Comparison of ENCODE assay signal across 33 mouse cellular contexts in the genomic region with DNA sequence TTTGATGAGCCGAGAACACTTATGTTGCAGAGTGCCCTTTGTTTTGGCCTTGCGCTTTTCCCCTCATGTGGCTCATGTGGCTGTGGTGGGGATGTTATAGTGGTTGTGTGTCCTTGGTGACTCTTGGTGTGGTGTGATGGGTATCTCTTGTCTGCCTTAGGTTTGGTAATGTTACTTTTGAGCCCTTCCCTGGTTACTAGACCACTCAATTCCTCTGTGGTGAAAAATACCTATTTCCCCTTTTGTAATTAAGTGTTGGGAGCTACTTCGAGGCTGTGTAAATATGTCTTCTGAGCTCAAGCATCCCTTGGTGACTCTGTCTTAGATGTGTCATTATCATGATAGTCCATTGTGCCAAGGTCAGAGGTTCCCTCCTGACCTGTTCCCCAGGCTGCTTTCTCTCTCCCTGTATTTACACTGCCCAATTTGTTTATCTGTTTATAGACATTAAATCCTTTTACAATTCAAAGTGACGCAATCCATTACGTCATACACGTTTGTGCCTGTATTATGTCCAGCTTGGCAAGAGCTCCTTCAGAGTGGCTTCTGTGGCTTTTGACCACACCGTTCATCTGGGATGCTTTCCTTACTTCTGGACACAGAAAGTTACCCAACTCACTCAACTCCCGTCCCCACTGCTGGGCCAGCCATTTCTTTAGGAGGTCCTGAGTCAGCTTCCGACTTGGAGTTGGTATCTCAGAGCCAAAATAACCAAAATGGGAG. TPM values are rescaled to one million over a fixed set of nuclear protein-coding genes. Genes with fewer than 3 reads are reported as not detected.
DNase-seq lines count a peak whose midpoint lies in the region; ATAC-seq and TF ChIP-seq lines count a peak whose summit lies in the region.
"Had no signal": no experiment of that assay in that cellular context is flagged by ENCODE, and none has a peak within 500 bp of the region (broad histone marks: within the 10 kb centered on the region; RNA-seq: fewer than 3 reads in every experiment).

No protein-coding gene starts in this region.

- no peak for TF ChIP-seq POLR2A in liver, adult 2 months (IDR thresholded peaks at IDR 0.05; ENCODE audit: extremely low read depth, insufficient read depth, low read length)

- H3K27me3 ChIP-seq in liver, adult 2 months (ENCODE audit: control insufficient read depth, insufficient read depth, low read length): no peaks in the 10 kb centered on the region
- H3K27me3 ChIP-seq in limb, embryonic 10.5 days (ENCODE audit: low read depth, poor library complexity, severe bottlenecking): no peaks in the 10 kb centered on the region
- H3K27me3 ChIP-seq in forebrain, embryonic 16.5 days (replicated peaks; ENCODE audit: control insufficient read depth, insufficient read depth, low read length): no peaks in the 10 kb centered on the region
- H3K27me3 ChIP-seq: embryonic facial prominence, embryonic 15.5 days; forebrain, embryonic 15.5 days; hindbrain, embryonic 13.5 days; limb, embryonic 13.5 days; neural tube, embryonic 12.5 days; Patski had no signal

- H3K36me3 ChIP-seq in liver, adult 2 months (ENCODE audit: control insufficient read depth, insufficient read depth, low read length): no peaks in the 10 kb centered on the region
- peaks cover 18% of the 10 kb centered on the region for H3K36me3 ChIP-seq in limb, embryonic 10.5 days
- no peaks in the 10 kb centered on the region for H3K36me3 ChIP-seq in forebrain, embryonic 16.5 days (ENCODE audit: control insufficient read depth, insufficient read depth)
- H3K36me3 ChIP-seq: forebrain, embryonic 15.5 days; hindbrain, embryonic 13.5 days; neural tube, embryonic 12.5 days had no signal

- no peaks in the 10 kb centered on the region for H3K4me1 ChIP-seq in liver, adult 2 months (ENCODE audit: control insufficient read depth, insufficient read depth, low read length)
- peaks cover 8% of the 10 kb centered on the region for H3K4me1 ChIP-seq in limb, embryonic 10.5 days
- H3K4me1 ChIP-seq in forebrain, embryonic 16.5 days (replicated peaks; ENCODE audit: control insufficient read depth, insufficient read depth, low read length): no peaks in the 10 kb centered on the region
- H3K4me1 ChIP-seq: forebrain, embryonic 15.5 days; hindbrain, embryonic 13.5 days; neural tube, embryonic 12.5 days had no signal

- no peak overlapping the region for H3K4me3 ChIP-seq in liver, adult 2 months (ENCODE audit: insufficient read depth, low read depth, low read length)
- H3K4me3 ChIP-seq in limb, embryonic 10.5 days: no peak overlapping the region
- H3K4me3 ChIP-seq in forebrain, embryonic 16.5 days (replicated peaks; ENCODE audit: low read length): no peak overlapping the region
- H3K4me3 ChIP-seq: embryonic facial prominence, embryonic 15.5 days; forebrain, embryonic 15.5 days; hindbrain, embryonic 13.5 days; layer of hippocampus, adult 2 months; left cerebral cortex, adult 2 months; limb, embryonic 13.5 days; neural tube, embryonic 12.5 days had no signal

- no peaks in the 10 kb centered on the region; the same call in 1 of the 2 replicates for H3K79me2 ChIP-seq in liver, adult 2 months (ENCODE audit: control insufficient read depth, insufficient read depth, low read length)

- no peak overlapping the region for H3K9ac ChIP-seq in liver, adult 2 months (ENCODE audit: low read depth, low read length)
- H3K9ac ChIP-seq in forebrain, embryonic 16.5 days (replicated peaks; ENCODE audit: low read depth, low read length): no peak overlapping the region
- H3K9ac ChIP-seq: embryonic facial prominence, embryonic 15.5 days; forebrain, embryonic 15.5 days; hindbrain, embryonic 13.5 days; limb, embryonic 13.5 days; liver, embryonic 14.5 days; lung, embryonic 14.5 days; neural tube, embryonic 12.5 days had no signal

- H3K27ac ChIP-seq in liver, adult 2 months (replicated peaks; ENCODE audit: insufficient read depth, low read depth, low read length): no peak overlapping the region
- H3K27ac ChIP-seq in limb, embryonic 10.5 days: no peak overlapping the region
- H3K27ac ChIP-seq in forebrain, embryonic 16.5 days (ENCODE audit: low read length): no peak overlapping the region
- H3K27ac ChIP-seq: embryonic facial prominence, embryonic 15.5 days; forebrain, embryonic 15.5 days; hindbrain, embryonic 13.5 days; layer of hippocampus, adult 2 months; left cerebral cortex, adult 2 months; limb, embryonic 13.5 days; liver, embryonic 14.5 days; neural tube, embryonic 12.5 days had no signal

- TF ChIP-seq CTCF in liver, adult 2 months (IDR thresholded peaks at IDR 0.05; ENCODE audit: low read depth, low read length): no peak

- WGBS in liver, adult 2 months: 48% methylated on average over 9 of the region's 9 CpGs
- 86% methylated on average over 9 of the region's 9 CpGs for WGBS in limb, embryonic 10.5 days
- WGBS in forebrain, embryonic 16.5 days: 88% methylated on average over 9 of the region's 9 CpGs

- peak; percentile 64 for DNase-seq in liver, adult 2 months (ENCODE audit: extremely low read depth, low read depth, low spot score)
- no peak for DNase-seq in liver
- peak; percentile 84 for DNase-seq in 3T3-L1 (ENCODE audit: low read depth, low spot score)
- DNase-seq in adipocyte (ENCODE audit: low spot score): peak; percentile 78
- no peak for DNase-seq in limb, embryonic 10.5 days (ENCODE audit: low spot score)
- DNase-seq: adrenal gland, postnatal 14 days; cerebellum, adult 11-12 months; cerebellum, adult 9-11 months; gastrocnemius, postnatal 14 days; heart, adult 18-20 months; heart, postnatal 4 days; kidney, postnatal 36 days; lung, embryonic 14.5 days; midbrain, embryonic 14.5 days; right cerebral cortex, adult 18-20 months; spleen, adult 18-20 months; thymus, adult 2 months; thymus, postnatal 4 days had no signal

- peak; percentile 33; the same call in 1 of the 2 replicates for ATAC-seq in megakaryocyte, adult 5-6 weeks (ENCODE audit: poor library complexity, severe bottlenecking)
- no peak for ATAC-seq in monocyte, adult 5-6 weeks (replicated peaks; ENCODE audit: insufficient number of reproducible peaks, low FRiP score, low TSS enrichment, poor library complexity, severe bottlenecking)
- no peak for ATAC-seq in forebrain, embryonic 16.5 days
- ATAC-seq: forebrain, embryonic 15.5 days; intestine, postnatal 0 days; Patski had no signal

- no peaks in the 10 kb centered on the region for H3K9me3 ChIP-seq in limb, embryonic 10.5 days (replicated peaks)
- H3K9me3 ChIP-seq in forebrain, embryonic 16.5 days (ENCODE audit: control insufficient read depth, low read length): no peaks in the 10 kb centered on the region
- H3K9me3 ChIP-seq: embryonic facial prominence, embryonic 15.5 days; forebrain, embryonic 15.5 days; G1E; hindbrain, embryonic 13.5 days; limb, embryonic 13.5 days; neural tube, embryonic 12.5 days had no signal

- H3K4me2 ChIP-seq in forebrain, embryonic 16.5 days (ENCODE audit: low read length): no peak overlapping the region
- H3K4me2 ChIP-seq: embryonic facial prominence, embryonic 15.5 days; forebrain, embryonic 15.5 days; heart, embryonic 11.5 days; hindbrain, embryonic 13.5 days; limb, embryonic 13.5 days; lung, embryonic 14.5 days; neural tube, embryonic 12.5 days had no signal

RNA-seq across cellular contexts. Expression of a gene that starts 15.9 kb away (rescaled TPM):
- total RNA-seq in liver, adult 2 months (2014; rRNA removed): 11.8 TPM in 2 replicates
- polyA plus RNA-seq in liver, adult 2 months (2012; rRNA removed): 4.5 and 4.6 TPM in 2 replicates
- 43.8 and 47.9 TPM in 2 replicates for total RNA-seq in megakaryocyte, adult 5-6 weeks (2015)
- total RNA-seq in megakaryocyte, adult 5-6 weeks (2017): 34.8 and 40.2 TPM in 2 replicates
- polyA plus RNA-seq in limb, embryonic 10.5 days (2016; fragmentation: Nextera tagmentation; extraction: Ambion mirVana): 9.9 and 10.4 TPM in 2 replicates
- total RNA-seq in monocyte, adult 5-6 weeks (2017): 10.5 to 11.9 TPM (median 11.2 TPM) in 3 replicates
- 4.2 and 4.4 TPM in 2 replicates for polyA plus RNA-seq in forebrain, embryonic 16.5 days (2015; fragmentation: Nextera tagmentation; extraction: Ambion mirVana)

Comparison
In these comparisons a context has a peak if more than half of its experiments do, and no peak if none do; other contexts are left out.
1. DNase-seq: peak in liver, adult 2 months (single experiment), 3T3-L1 (single experiment) and adipocyte (single experiment); none in liver (single experiment) and limb, embryonic 10.5 days (single experiment).